Mouse (Mus musculus): Measurements from ENCODE around the gene Foxp3. TPM values are rescaled to one million over a fixed set of nuclear protein-coding genes. Genes with fewer than 3 reads are reported as not detected.

Foxp3 gene
- polyA plus RNA-seq, 1 experiment from 2014 or later, result 0.19 TPM

DNA sequence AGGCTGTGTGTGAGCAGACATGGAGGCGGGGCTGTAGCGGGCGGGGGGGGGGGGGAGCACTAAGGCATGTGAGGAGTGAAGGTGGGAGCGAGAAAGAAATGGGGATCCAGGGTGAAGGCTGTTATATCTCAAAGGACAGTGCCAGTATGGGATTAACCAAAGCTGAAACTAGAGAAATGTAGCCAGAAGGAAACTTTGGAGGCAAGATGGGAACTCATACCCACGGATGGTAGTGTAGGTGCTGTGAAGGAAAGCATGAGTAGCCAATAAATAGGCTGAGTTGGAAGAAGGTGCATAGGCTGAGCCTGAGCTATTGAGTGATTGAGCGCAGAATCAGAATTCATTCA is 1.4 kb downstream of the Foxp3 start:
- Histone ChIP-seq H3K4me3 (peak overlapping the region; percentile 63), H3K9me3 (no peaks in the 10 kb centered on the region), H3K4me2 (peak overlapping the region; percentile 73), H3K27me3 (replicated peaks) (no peaks in the 10 kb centered on the region), H3K4me1 (peaks cover 31% of the 10 kb centered on the region), H3K27ac (replicated peaks) (0 out of 2 replicates have a peak overlapping the region, but pooled peaks have one; percentile 59), H3K9ac (peak overlapping the region; percentile 62; the same call in 1 of the 2 replicates), H3K36me3 (no peaks in the 10 kb centered on the region)
- ATAC-seq (ENCODE audit: extremely low read depth, insufficient number of reproducible peaks, low FRiP score, low TSS enrichment), result no peak
- 14% methylated on average over 6 of the region's 6 CpGs for WGBS

DNA sequence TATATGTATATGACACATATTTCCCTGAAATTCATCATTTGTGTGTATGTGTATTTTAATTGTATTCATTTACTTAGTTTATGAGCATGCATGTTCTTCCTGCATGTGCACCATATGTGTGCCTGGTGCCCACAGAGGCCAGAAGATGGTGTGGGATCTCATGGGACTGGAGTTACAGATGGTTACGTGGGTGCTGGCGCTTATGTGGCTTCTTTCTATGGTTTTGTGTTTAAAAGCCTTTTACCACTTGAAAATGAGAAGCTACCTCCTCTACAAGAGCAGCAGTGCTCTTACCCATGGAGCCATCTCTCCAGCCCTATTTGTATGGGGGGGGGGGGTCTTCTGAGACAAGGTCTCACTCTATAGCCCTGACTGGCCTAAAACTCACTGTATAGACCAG is 7.7 kb downstream of the Foxp3 start:
- Histone ChIP-seq H3K4me2 (no peak overlapping the region), H3K4me1 (no peaks in the 10 kb centered on the region), H3K27ac (replicated peaks) (no peak overlapping the region), H3K9ac (no peak overlapping the region), H3K27me3 (replicated peaks) (no peaks in the 10 kb centered on the region), H3K9me3 (no peaks in the 10 kb centered on the region), H3K36me3 (no peaks in the 10 kb centered on the region; the same call in 1 of the 2 replicates), H3K4me3 (no peak overlapping the region)
- ATAC-seq (ENCODE audit: extremely low read depth, insufficient number of reproducible peaks, low FRiP score, low TSS enrichment), result no peak
- 87% methylated on average over 2 of the region's 2 CpGs for WGBS

DNA sequence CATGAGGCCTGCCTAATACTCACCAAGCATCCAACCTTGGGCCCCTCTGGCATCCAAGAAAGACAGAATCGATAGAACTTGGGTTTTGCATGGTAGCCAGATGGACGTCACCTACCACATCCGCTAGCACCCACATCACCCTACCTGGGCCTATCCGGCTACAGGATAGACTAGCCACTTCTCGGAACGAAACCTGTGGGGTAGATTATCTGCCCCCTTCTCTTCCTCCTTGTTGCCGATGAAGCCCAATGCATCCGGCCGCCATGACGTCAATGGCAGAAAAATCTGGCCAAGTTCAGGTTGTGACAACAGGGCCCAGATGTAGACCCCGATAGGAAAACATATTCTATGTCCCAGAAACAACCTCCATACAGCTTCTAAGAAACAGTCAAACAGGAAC is 10.4 kb downstream of the Foxp3 start:
- no peak overlapping the region for H3K9ac ChIP-seq
- no peaks in the 10 kb centered on the region for H3K4me1 ChIP-seq
- 88% methylated on average over 11 of the region's 11 CpGs for WGBS
- no peaks in the 10 kb centered on the region for H3K9me3 ChIP-seq
- peaks cover 4% of the 10 kb centered on the region; the same call in 1 of the 2 replicates for H3K36me3 ChIP-seq
- ATAC-seq (ENCODE audit: extremely low read depth, insufficient number of reproducible peaks, low FRiP score, low TSS enrichment), result no peak
- no peak overlapping the region for H3K4me3 ChIP-seq
- no peak overlapping the region for H3K27ac ChIP-seq (replicated peaks)
- H3K27me3 ChIP-seq (replicated peaks), result no peaks in the 10 kb centered on the region
- no peak overlapping the region for H3K4me2 ChIP-seq

DNA sequence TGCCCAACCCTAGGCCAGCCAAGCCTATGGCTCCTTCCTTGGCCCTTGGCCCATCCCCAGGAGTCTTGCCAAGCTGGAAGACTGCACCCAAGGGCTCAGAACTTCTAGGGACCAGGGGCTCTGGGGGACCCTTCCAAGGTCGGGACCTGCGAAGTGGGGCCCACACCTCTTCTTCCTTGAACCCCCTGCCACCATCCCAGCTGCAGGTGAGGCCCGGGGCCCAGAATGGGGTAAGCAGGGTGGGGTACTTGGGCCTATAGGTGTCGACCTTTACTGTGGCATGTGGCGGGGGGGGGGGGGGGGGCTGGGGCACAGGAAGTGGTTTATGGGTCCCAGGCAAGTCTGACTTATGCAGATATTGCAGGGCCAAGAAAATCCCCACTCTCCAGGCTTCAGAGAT is 12.9 kb downstream of the Foxp3 start:
- H3K9me3 ChIP-seq, result no peaks in the 10 kb centered on the region
- no peak overlapping the region for H3K4me2 ChIP-seq
- WGBS, result 80% methylated on average over 4 of the region's 5 CpGs
- H3K36me3 ChIP-seq, result peaks cover 10% of the 10 kb centered on the region
- ATAC-seq (ENCODE audit: extremely low read depth, insufficient number of reproducible peaks, low FRiP score, low TSS enrichment), result no peak
- H3K9ac ChIP-seq, result no peak overlapping the region
- H3K4me1 ChIP-seq, result no peaks in the 10 kb centered on the region
- no peak overlapping the region for H3K27ac ChIP-seq (replicated peaks)
- H3K27me3 ChIP-seq (replicated peaks), result no peaks in the 10 kb centered on the region
- no peak overlapping the region for H3K4me3 ChIP-seq

DNA sequence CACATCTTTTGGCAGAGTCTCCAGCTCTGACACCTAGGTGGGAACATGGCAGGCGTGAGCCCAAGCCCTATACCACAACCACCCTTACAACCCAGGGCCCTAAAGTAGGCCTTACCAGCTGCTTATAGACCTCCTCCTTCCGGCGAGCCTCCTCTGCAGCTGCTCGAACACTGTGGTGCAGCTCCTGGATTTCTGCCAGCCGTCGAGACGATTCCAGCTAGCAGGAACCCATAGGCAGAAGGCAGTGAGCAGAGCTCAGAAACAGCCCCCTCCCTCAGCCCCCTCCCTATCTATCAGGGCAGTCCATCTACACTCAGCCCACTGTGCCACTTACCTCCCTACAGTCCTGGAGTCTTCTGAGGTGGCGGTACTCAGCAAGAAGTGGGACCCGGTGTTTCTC is 21.9 kb downstream of the Foxp3 start:
- peaks cover 51% of the 10 kb centered on the region for H3K36me3 ChIP-seq
- 88% methylated on average over 9 of the region's 9 CpGs for WGBS
- no peak for ATAC-seq (ENCODE audit: extremely low read depth, insufficient number of reproducible peaks, low FRiP score, low TSS enrichment)

DNA sequence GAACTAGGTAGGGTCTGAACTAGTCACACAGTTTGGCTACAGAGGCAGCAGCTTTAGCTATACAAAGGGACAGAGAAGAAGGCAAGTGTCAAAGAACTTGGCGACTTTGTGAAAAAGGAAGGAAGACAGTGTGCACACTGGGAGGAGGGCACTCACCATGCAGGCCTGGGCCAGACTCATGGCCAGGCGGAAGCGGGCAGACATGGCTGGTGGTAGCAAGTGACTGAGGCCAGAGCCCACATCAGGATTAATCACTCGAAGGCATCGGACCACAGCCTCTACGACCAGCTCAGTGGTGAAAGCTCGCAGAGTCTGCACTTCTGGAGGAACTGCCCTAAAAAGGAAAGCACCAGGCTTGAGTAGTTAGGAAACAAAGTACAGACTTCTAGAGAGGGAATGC is 30.6 kb downstream of the Foxp3 start:
- Histone ChIP-seq H3K27me3 (replicated peaks) (peaks cover 11% of the 10 kb centered on the region; the same call in 1 of the 2 replicates), H3K4me3 (no peak overlapping the region), H3K4me1 (no peaks in the 10 kb centered on the region), H3K9me3 (no peaks in the 10 kb centered on the region), H3K4me2 (peak overlapping the region; percentile 69), H3K27ac (replicated peaks) (no peak overlapping the region), H3K36me3 (peaks cover 10% of the 10 kb centered on the region; the same call in 1 of the 2 replicates), H3K9ac (0 out of 2 replicates have a peak overlapping the region, but pooled peaks have one; percentile 37)
- WGBS, result 77% methylated on average over 7 of the region's 7 CpGs
- ATAC-seq (ENCODE audit: extremely low read depth, insufficient number of reproducible peaks, low FRiP score, low TSS enrichment), result no peak

More for the DNA sequence above, 21.9 kb downstream of the Foxp3 start:
- no peak overlapping the region for H3K9ac ChIP-seq
- no peak overlapping the region for H3K4me2 ChIP-seq
- no peaks in the 10 kb centered on the region for H3K9me3 ChIP-seq
- no peaks in the 10 kb centered on the region for H3K4me1 ChIP-seq
- H3K27ac ChIP-seq (replicated peaks), result no peak overlapping the region
- H3K27me3 ChIP-seq (replicated peaks), result no peaks in the 10 kb centered on the region
- H3K4me3 ChIP-seq, result no peak overlapping the region

DNA sequence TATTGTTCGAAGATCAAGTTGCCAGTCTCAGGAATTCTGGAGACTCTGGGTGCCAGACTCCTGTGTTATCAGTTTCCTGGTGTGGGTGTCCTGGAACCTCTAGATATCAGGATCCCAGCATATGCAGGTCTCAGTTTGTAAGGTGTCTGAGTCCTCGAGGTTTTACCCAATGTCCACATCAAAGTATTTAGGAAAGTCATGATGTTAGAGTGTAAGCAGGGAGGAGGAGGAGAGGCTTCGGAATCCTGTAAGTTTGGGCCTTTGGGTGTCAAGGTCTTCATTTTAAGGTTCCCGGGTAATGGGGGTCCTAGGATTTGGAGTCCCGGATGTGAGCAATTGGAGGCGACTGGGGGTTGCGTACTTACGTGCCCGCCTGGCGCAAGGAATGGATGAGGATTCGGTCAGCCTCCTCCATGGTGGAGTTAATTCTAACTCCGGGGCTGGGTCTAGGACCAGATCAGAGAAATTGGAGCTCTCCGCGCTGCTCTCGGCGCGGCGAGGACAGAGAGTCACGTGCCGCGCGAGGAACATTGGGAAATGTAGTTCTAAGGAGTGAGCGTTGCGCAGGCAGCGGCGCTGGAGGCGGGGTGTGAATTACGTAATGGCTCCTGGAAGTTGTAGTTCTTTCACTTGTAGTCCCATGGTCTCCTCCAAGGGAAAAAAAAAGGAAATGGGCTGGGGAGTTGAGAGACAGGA is 31.6 kb downstream of the Foxp3 start, which contains the start of gene Ccdc22:
TSS of gene Ccdc22 (minus strand) at position 639 of the 696 bp plus-strand sequence.
- peak within 1 kb of the TSS; percentile 59 for H3K4me3 ChIP-seq
- no peaks in the 10 kb centered on the region for H3K9me3 ChIP-seq
- H3K27me3 ChIP-seq (replicated peaks), result peaks cover 11% of the 10 kb centered on the region; the same call in 1 of the 2 replicates
- peak; percentile 77; the same call in 1 of the 2 replicates for ATAC-seq (ENCODE audit: extremely low read depth, insufficient number of reproducible peaks, low FRiP score, low TSS enrichment)
- H3K4me2 ChIP-seq, result peak within 1 kb of the TSS; percentile 69
- H3K36me3 ChIP-seq, result 0 out of 2 replicates have a peak, but pooled peaks cover under 1% of the 10 kb centered on the region
- no peak within 1 kb of the TSS for H3K27ac ChIP-seq (replicated peaks)
- H3K4me1 ChIP-seq, result 0 out of 2 replicates have a peak, but pooled peaks cover under 1% of the 10 kb centered on the region
- peak within 1 kb of the TSS; percentile 78 for H3K9ac ChIP-seq
- 12% methylated on average over 28 of the region's 28 CpGs for WGBS

DNA sequence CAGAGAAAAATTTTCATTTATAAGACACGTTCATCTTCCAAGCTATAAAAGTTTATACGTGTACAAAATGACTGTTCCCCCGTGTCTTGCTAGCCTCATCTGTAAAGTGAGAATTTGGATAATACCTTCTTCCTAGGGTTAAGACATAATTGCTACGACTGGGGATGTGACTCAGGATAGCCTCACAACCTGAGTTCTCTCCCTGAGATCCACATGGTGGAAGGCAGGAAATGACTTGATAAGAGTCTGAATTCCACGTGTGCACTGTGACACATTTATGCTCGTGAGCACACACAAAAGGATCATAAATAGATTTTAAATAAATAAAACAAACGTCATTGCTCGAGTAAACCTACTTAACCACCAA is 32.1 kb downstream of the Foxp3 start:
- Histone ChIP-seq H3K9me3 (no peaks in the 10 kb centered on the region), H3K27me3 (replicated peaks) (peaks cover 11% of the 10 kb centered on the region; the same call in 1 of the 2 replicates), H3K4me3 (no peak overlapping the region), H3K36me3 (no peaks in the 10 kb centered on the region), H3K27ac (replicated peaks) (no peak overlapping the region), H3K4me2 (peak overlapping the region; percentile 11; the same call in 1 of the 2 replicates), H3K9ac (no peak overlapping the region), H3K4me1 (0 out of 2 replicates have a peak, but pooled peaks cover 3% of the 10 kb centered on the region)
- 38% methylated on average over 8 of the region's 8 CpGs for WGBS
- no peak for ATAC-seq (ENCODE audit: extremely low read depth, insufficient number of reproducible peaks, low FRiP score, low TSS enrichment)

DNA sequence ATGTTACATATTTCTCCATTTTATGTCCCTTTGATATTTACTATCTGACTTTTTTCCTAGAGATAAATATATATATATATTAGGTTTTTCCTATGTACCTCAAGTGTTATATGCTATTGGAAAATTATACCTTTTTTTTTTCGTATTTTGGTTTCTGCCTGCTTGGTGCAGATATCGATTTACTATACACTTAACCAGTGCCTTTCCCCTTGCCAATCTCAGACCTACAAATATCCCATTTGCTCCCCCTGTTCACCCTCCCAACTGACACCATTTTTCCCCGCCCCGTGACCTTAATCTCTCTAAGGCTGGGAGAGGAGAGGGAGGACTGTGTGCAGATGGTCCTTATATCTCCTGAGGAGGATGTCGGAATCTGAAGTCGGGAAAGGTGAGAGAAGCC is 33.3 kb downstream of the Foxp3 start, which contains the start of gene Cacna1f:
TSS of gene Cacna1f (plus strand) at position 301 of the 400 bp plus-strand sequence.
- Histone ChIP-seq H3K27ac (replicated peaks) (no peak within 1 kb of the TSS), H3K36me3 (no peaks in the 10 kb centered on the region), H3K9me3 (no peaks in the 10 kb centered on the region), H3K27me3 (replicated peaks) (peaks cover 24% of the 10 kb centered on the region; the same call in 1 of the 2 replicates), H3K4me1 (0 out of 2 replicates have a peak, but pooled peaks cover 3% of the 10 kb centered on the region), H3K4me3 (no peak within 1 kb of the TSS), H3K9ac (no peak within 1 kb of the TSS), H3K4me2 (no peak within 1 kb of the TSS)
- WGBS, result 69% methylated on average over 6 of the region's 6 CpGs
- ATAC-seq (ENCODE audit: extremely low read depth, insufficient number of reproducible peaks, low FRiP score, low TSS enrichment), result no peak

DNA sequence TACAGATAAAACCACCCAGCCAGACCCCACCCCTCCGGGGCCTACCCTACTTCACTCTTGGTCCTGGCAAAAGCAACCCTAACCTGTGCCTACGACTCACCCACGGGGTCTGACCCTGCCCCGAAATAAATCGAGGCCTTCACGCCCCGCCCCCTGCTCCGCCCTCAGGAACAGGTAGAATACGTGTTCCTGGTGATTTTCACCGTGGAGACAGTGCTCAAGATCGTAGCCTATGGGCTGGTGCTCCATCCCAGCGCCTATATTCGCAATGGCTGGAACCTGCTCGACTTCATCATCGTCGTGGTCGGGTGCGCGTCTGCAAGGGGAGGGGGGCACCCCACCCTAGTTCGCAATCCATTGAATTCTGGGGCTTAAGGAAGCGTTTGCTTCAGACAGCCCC is 36.6 kb downstream of the Foxp3 start:
- Histone ChIP-seq H3K27me3 (replicated peaks) (peaks cover 24% of the 10 kb centered on the region; the same call in 1 of the 2 replicates), H3K4me3 (peak overlapping the region; percentile 50), H3K9ac (peak overlapping the region; percentile 61; the same call in 1 of the 2 replicates), H3K4me2 (peak overlapping the region; percentile 75), H3K27ac (replicated peaks) (no peak overlapping the region), H3K9me3 (no peaks in the 10 kb centered on the region), H3K36me3 (no peaks in the 10 kb centered on the region), H3K4me1 (0 out of 2 replicates have a peak, but pooled peaks cover 3% of the 10 kb centered on the region)
- no peak for ATAC-seq (ENCODE audit: extremely low read depth, insufficient number of reproducible peaks, low FRiP score, low TSS enrichment)
- 17% methylated on average over 21 of the region's 21 CpGs for WGBS

DNA sequence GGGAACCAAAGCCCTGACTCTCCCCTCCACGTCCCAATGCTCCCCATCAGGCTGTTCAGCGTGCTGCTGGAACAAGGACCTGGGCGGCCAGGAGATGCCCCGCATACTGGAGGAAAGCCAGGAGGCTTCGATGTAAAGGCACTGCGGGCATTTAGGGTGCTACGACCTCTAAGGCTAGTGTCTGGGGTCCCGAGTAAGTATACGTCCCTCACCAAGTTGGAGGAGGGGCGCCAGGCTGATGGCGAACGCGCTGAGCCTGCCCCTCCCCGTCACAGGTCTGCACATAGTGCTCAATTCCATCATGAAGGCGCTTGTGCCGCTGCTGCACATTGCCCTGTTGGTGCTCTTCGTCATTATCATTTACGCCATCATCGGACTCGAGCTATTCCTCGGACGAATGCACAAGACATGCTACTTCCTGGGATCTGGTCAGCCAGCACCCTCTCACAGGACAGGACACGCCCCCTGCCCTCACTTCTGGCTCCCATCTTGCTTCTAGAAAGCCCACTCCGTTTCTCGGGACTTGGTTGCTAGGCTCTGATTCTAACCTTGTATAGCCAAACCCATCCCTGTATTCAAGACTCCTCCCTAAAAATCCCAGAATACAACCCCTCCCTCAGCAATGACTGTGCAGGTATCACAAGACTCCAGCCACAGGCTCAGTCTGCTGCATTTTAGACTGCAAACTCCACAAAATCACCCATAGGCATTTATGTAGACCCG is 37.3 kb downstream of the Foxp3 start:
- Histone ChIP-seq H3K9ac (peak overlapping the region; percentile 61), H3K4me3 (peak overlapping the region; percentile 50), H3K27me3 (replicated peaks) (peaks cover 24% of the 10 kb centered on the region; the same call in 1 of the 2 replicates), H3K9me3 (no peaks in the 10 kb centered on the region), H3K4me2 (peak overlapping the region; percentile 75), H3K36me3 (no peaks in the 10 kb centered on the region), H3K27ac (replicated peaks) (no peak overlapping the region), H3K4me1 (0 out of 2 replicates have a peak, but pooled peaks cover 3% of the 10 kb centered on the region)
- no peak for ATAC-seq (ENCODE audit: extremely low read depth, insufficient number of reproducible peaks, low FRiP score, low TSS enrichment)
- WGBS, result 16% methylated on average over 26 of the region's 26 CpGs
